Mouse (Mus musculus): ENCODE data around the gene Ifitm1. TPM values are rescaled to one million over a fixed set of nuclear protein-coding genes. Genes with fewer than 3 reads are reported as not detected.
A peak's percentile ranks its signal among the peaks of the same experiment; 100 is the strongest.
"Not testable (repeated sequence)": the region's sequence is repeated elsewhere in the genome, so short reads cannot be mapped to it uniquely, and the experiment has no call there.

Gene Ifitm1
- polyA plus RNA-seq, 1 experiment, result 82.9 TPM

DNA sequence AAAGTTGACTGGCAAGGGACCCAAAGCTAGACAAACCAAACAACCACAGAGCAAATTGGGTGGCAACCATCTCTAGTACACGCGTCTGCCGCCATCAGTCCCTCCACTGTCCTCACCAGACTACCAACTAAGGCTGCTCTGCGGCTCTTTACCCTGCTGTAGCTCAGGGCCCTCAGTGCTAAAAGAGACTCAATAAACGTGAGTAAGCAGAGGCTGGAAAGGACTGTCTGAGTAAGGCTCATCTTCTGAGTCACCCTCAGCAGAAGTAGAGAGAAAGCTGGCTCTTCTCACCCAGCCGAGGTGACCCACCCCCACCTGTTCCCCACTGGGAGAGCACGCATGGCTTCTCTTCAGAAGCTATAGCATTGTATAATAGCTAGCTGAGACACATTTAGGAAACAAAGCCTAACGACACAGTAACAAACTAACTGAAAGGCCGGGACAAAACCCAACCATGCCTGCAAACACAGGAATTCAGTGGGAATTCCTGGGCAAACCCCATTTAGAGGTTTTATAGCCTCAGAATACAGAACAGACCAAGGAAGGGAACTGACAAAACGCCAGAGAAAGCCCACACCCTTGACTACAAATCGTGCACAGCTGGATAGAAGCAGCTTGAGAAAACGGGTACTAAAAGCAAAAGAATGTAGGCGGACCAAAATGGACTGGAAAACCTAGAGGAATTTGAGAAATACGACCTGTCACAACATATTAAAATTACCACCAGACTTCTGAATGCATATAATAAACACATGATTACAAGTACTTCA lies 6.6 kb downstream of the Ifitm1 start:
- no peak overlapping the region for H3K4me3 ChIP-seq (replicated peaks; ENCODE audit: control insufficient read depth, low read depth, low read length)
- 61% methylated on average over 14 of the region's 14 CpGs for WGBS
- H3K27ac ChIP-seq (ENCODE audit: control insufficient read depth, insufficient read depth, low read depth, low read length, poor library complexity), result no peak overlapping the region
- TF ChIP-seq CTCF (IDR thresholded peaks at IDR 0.05; ENCODE audit: control insufficient read depth, insufficient read depth, low read length), result no peak
- TF ChIP-seq POLR2A (IDR thresholded peaks at IDR 0.05; ENCODE audit: borderline replicate concordance, control insufficient read depth, low read depth, low read length), result no peak
- H3K4me1 ChIP-seq (ENCODE audit: control insufficient read depth, insufficient read depth, low read length), result no peaks in the 10 kb centered on the region; the same call in 1 of the 2 replicates

DNA sequence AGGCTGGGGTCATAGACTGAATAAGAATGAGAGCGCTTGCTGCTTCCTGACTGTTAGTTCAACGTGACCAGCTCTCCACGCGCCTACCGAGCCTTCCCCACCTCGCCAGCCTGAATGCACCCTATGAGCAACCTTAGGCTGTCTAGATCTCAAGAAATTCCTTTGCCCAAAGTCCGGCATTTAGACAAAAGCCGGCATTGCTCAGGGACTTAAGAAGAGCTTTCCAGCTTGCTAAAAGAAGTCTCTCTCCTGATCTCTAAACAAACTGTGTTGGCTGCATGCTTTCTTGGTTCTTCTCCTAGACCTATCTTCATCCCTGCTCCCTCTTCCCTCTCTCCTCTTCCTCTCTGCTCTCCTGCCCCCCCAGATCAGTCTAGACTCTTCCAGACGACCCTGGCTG lies 7.9 kb downstream of the Ifitm1 start:
- H3K4me1 ChIP-seq (ENCODE audit: control insufficient read depth, insufficient read depth, low read length), result no peaks in the 10 kb centered on the region; the same call in 1 of the 2 replicates
- H3K4me3 ChIP-seq (replicated peaks; ENCODE audit: control insufficient read depth, low read depth, low read length), result no peak overlapping the region
- WGBS, result 28% methylated on average over 9 of the region's 9 CpGs
- TF ChIP-seq CTCF (IDR thresholded peaks at IDR 0.05; ENCODE audit: control insufficient read depth, insufficient read depth, low read length) (no peak), POLR2A (IDR thresholded peaks at IDR 0.05; ENCODE audit: borderline replicate concordance, control insufficient read depth, low read depth, low read length) (no peak)
- H3K27ac ChIP-seq (ENCODE audit: control insufficient read depth, insufficient read depth, low read depth, low read length, poor library complexity), result no peak overlapping the region

DNA sequence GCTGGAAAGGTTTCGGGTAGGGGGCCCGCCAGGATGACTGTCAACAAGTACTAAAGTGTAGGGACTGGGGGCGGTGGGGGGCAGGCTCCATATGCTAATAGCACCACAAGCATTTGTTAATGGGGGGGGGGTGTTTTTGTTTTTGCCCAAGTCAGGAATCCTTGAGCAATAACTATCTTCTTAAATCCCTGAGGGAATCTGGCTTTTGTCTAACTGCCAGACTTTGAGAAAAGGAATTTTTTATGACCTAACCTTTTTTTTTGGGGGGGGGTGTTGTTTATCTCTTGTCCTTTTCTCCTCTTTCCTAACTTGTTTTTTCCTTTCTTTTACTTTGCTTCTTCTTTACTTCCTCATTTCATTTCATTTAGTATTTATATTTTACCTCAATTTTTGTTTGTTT lies 8.4 kb downstream of the Ifitm1 start:
- 72% methylated on average over 3 of the region's 3 CpGs for WGBS

DNA sequence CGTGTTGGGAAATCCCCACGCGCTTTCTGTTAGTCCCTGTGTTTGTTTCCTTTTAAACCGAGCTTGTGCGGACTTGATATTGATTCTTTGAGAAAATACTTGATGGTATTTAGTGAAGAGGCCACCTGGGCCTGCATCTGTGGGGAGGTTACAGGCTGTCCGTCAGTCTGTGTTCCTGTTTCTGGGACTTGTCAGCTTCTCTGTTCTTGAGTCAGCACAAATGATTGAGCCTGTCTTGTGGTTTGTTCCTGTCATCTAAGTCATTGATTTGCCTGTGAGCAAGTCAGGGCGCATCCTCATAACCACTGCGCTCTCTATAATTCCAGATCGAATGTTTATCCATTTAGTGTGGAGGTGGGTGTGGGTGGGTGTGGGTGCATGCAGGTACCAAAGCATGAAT lies 9.7 kb downstream of the Ifitm1 start:
- WGBS, result 60% methylated on average over 9 of the region's 9 CpGs
- not testable (repeated sequence) for H3K4me3 ChIP-seq (replicated peaks; ENCODE audit: control insufficient read depth, low read depth, low read length); H3K4me1 ChIP-seq (ENCODE audit: control insufficient read depth, insufficient read depth, low read length)

More for the DNA sequence above, 8.4 kb downstream of the Ifitm1 start:
- H3K4me3 ChIP-seq (replicated peaks; ENCODE audit: control insufficient read depth, low read depth, low read length), result no peak overlapping the region
- H3K27ac ChIP-seq (ENCODE audit: control insufficient read depth, insufficient read depth, low read depth, low read length, poor library complexity), result no peak overlapping the region
- no peaks in the 10 kb centered on the region; the same call in 1 of the 2 replicates for H3K4me1 ChIP-seq (ENCODE audit: control insufficient read depth, insufficient read depth, low read length)
- TF ChIP-seq CTCF (IDR thresholded peaks at IDR 0.05; ENCODE audit: control insufficient read depth, insufficient read depth, low read length) (no peak), POLR2A (IDR thresholded peaks at IDR 0.05; ENCODE audit: borderline replicate concordance, control insufficient read depth, low read depth, low read length) (no peak)

DNA sequence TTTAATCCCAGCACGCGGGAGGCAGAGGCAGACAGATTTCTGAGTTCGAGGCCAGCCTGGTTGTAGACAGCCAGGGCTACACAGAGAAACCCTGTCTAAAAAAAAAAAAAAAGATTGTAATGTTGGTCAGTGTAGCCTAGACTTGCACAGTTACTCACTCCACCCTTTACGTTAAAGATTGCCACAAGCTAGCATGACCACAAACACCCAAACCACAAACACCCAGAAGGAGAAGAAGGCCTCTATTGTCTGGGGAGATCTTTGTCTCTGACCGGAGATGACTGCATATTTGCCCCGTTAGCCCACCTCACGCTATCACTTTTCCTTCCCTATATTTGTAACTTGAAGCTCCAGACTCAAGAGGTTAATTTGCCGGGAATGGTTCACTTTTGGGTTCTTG lies 14.7 kb downstream of the Ifitm1 start:
- Histone ChIP-seq H3K4me1 (ENCODE audit: control insufficient read depth, insufficient read depth, low read length) (peaks cover 6% of the 10 kb centered on the region), H3K27ac (ENCODE audit: control insufficient read depth, insufficient read depth, low read depth, low read length, poor library complexity) (peak overlapping the region; percentile 34), H3K4me3 (replicated peaks; ENCODE audit: control insufficient read depth, low read depth, low read length) (no peak overlapping the region)
- TF ChIP-seq CTCF (IDR thresholded peaks at IDR 0.05; ENCODE audit: control insufficient read depth, insufficient read depth, low read length), result no peak
- TF ChIP-seq POLR2A (IDR thresholded peaks at IDR 0.05; ENCODE audit: borderline replicate concordance, control insufficient read depth, low read depth, low read length), result no peak
- 16% methylated on average over 8 of the region's 8 CpGs for WGBS

More for the DNA sequence above, 9.7 kb downstream of the Ifitm1 start:
- not testable (repeated sequence) for H3K27ac ChIP-seq (ENCODE audit: control insufficient read depth, insufficient read depth, low read depth, low read length, poor library complexity)

DNA sequence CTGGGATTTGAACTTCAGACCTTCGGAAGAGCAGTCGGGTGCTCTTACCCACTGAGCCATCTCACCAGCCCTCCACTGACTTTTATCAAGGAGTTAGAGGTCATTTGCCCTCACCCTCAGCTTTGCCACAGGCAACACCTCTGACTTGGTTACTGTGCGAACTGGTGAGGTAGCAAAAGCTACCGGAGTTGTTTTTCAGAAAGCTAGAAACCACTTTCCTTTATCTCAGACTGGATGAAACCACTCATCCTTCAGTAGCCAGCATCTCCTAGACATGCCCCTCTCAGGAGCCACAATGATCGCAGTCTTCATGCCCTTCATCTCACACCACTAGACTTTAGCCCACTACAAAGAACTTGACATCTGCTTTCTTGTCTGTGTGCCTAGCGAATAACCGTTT lies 15.9 kb downstream of the Ifitm1 start:
- 65% methylated on average over 7 of the region's 7 CpGs for WGBS
- Histone ChIP-seq H3K4me1 (ENCODE audit: control insufficient read depth, insufficient read depth, low read length) (peaks cover 6% of the 10 kb centered on the region), H3K27ac (ENCODE audit: control insufficient read depth, insufficient read depth, low read depth, low read length, poor library complexity) (no peak overlapping the region), H3K4me3 (replicated peaks; ENCODE audit: control insufficient read depth, low read depth, low read length) (no peak overlapping the region)
- TF ChIP-seq CTCF (IDR thresholded peaks at IDR 0.05; ENCODE audit: control insufficient read depth, insufficient read depth, low read length) (no peak), POLR2A (IDR thresholded peaks at IDR 0.05; ENCODE audit: borderline replicate concordance, control insufficient read depth, low read depth, low read length) (no peak)

DNA sequence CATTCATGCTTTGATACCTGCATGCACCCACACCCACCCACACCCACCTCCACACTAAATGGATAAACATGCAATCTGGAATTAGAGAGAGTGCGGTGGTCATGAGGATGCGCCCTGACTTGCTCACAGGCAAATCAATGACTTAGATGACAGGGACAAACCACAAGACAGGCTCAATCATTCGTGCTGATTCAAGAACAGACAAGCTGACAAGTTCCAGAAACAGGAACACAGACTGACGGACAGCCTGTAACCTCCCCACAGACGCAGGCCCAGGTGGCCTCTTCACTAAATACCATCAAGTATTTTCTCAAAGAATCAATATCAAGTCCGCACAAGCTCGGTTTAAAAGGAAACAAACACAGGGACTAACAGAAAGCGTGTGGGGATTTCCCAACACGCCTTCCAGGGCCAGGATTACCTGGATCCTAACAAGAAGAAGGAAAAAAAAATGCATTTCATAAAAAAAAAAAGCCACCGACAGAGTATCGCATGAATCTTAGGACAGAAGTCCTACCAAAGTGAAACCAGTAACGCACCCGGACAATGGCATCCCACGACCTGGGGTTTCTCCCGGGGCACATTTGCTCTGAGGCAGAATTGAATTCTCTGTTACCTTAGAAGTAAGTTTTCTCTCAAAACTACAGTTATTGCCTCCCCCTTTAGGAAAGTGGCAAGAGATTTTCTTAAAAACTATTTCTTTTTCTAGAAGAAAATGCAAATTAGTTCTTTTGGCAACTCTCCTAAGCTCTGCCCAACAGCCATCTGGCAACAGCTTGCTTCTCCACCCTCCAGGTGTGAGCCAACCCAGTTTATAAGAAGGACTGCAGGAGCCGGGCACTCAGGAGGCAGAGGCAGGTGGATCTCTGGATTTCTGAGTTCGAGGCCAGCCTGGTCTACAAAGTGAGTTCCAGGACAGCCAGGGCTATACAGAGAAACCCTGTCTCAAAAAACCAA lies 20.4 kb downstream of the Ifitm1 start:
- whole genome bisulfite sequencing, result 40% methylated on average over 17 of the region's 17 CpGs
- H3K4me3 ChIP-seq (replicated peaks; ENCODE audit: control insufficient read depth, low read depth, low read length), result no peak overlapping the region
- TF ChIP-seq POLR2A (IDR thresholded peaks at IDR 0.05; ENCODE audit: borderline replicate concordance, control insufficient read depth, low read depth, low read length), result no peak
- TF ChIP-seq CTCF (IDR thresholded peaks at IDR 0.05; ENCODE audit: control insufficient read depth, insufficient read depth, low read length), result no peak
- H3K27ac ChIP-seq (ENCODE audit: control insufficient read depth, insufficient read depth, low read depth, low read length, poor library complexity), result no peak overlapping the region
- peaks cover 7% of the 10 kb centered on the region for H3K4me1 ChIP-seq (ENCODE audit: control insufficient read depth, insufficient read depth, low read length)

DNA sequence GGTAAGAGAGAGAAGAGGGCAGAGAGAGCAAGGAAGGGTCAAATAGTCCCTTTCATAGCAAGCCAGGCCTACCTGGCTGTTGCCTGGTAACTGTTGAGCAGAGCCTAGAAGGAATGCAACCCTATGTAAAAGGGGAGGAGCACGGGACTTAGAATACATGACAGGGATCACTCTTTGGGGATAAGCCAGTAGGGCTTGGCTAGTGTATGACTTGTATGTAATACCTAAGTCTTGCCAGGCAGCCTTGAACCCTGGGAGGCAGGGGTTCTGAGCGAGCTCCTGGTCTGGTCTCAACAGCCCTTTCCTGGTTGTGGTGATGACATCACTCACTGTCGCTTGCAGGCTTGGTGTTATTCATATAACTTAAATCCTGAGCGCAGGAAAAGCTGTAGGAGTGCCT lies 22.0 kb downstream of the Ifitm1 start:
- Histone ChIP-seq H3K27ac (ENCODE audit: control insufficient read depth, insufficient read depth, low read depth, low read length, poor library complexity) (no peak overlapping the region), H3K4me3 (replicated peaks; ENCODE audit: control insufficient read depth, low read depth, low read length) (no peak overlapping the region), H3K4me1 (ENCODE audit: control insufficient read depth, insufficient read depth, low read length) (peaks cover 6% of the 10 kb centered on the region)
- TF ChIP-seq CTCF (IDR thresholded peaks at IDR 0.05; ENCODE audit: control insufficient read depth, insufficient read depth, low read length) (no peak), POLR2A (IDR thresholded peaks at IDR 0.05; ENCODE audit: borderline replicate concordance, control insufficient read depth, low read depth, low read length) (no peak)
- 64% methylated on average over 4 of the region's 4 CpGs for WGBS

Measured in bone marrow, adult 2 months (tissue).